Mouse (Mus musculus): Measurements from ENCODE around the gene Pakap. TPM values are rescaled to one million over a fixed set of nuclear protein-coding genes. Genes with fewer than 3 reads are reported as not detected.

The Pakap gene
- total and polyA plus RNA-seq, 3 experiments = not detected

- no peak for ATAC-seq (ENCODE audit: extremely low read depth, insufficient number of reproducible peaks, low FRiP score, poor library complexity, severe bottlenecking)
- TF ChIP-seq POLR2AphosphoS5 (IDR thresholded peaks at IDR 0.05; ENCODE audit: insufficient replicate concordance, low read depth, low read length) = no peak
- TF ChIP-seq GATA1 (IDR thresholded peaks at IDR 0.05; ENCODE audit: borderline replicate concordance, low read length) = no peak
- no peaks in the 10 kb centered on the region for H3K27me3 ChIP-seq (ENCODE audit: insufficient read depth, low read length)
- no peak overlapping the region for H3K4me3 ChIP-seq (ENCODE audit: low read depth, low read length)
- H3K36me3 ChIP-seq (replicated peaks) = no peaks in the 10 kb centered on the region
- no peak for DNase-seq (ENCODE audit: low spot score)
- H3K4me1 ChIP-seq (ENCODE audit: insufficient read depth, low read depth, low read length) = no peaks in the 10 kb centered on the region
- H3K9me3 ChIP-seq (replicated peaks) = peaks cover 68% of the 10 kb centered on the region
Observed at GRCm38 (mm10) chr4:57592751-57593150, 24.8 kb downstream of the Pakap start.

DNA sequence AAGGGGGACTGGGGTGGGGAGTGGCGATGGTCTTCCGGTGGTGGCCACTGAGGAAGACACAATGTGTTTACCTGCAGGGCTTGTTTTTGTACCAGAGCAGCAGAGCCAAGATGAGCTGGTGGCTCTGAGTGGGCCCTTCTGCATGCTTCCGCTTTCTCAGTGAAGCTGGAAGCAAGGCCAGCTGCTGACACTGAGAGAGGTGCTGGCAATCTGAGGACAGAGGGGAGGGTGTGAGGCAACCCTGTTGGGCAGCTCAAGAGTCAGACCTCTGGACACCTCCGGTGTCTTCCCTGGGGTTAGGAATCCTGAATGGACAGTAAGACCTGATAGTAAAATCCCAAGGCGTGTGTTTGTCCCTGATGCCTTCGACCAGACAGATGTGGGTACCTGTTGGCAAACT lies 32.0 kb downstream of the Pakap start:
- Histone ChIP-seq H3K4me3 (ENCODE audit: low read depth, low read length) (no peak overlapping the region), H3K36me3 (replicated peaks) (no peaks in the 10 kb centered on the region), H3K27me3 (ENCODE audit: insufficient read depth, low read length) (no peaks in the 10 kb centered on the region), H3K4me1 (ENCODE audit: insufficient read depth, low read depth, low read length) (no peaks in the 10 kb centered on the region), H3K9me3 (replicated peaks) (peaks cover 78% of the 10 kb centered on the region)
- TF ChIP-seq GATA1 (IDR thresholded peaks at IDR 0.05; ENCODE audit: borderline replicate concordance, low read length) (no peak), POLR2AphosphoS5 (IDR thresholded peaks at IDR 0.05; ENCODE audit: insufficient replicate concordance, low read depth, low read length) (no peak), CTCF (IDR thresholded peaks at IDR 0.05; ENCODE audit: low read depth, low read length) (no peak), TAL1 (conservative IDR thresholded peaks at IDR 0.05; ENCODE audit: low read depth, low read length) (no peak), GATA2 (IDR thresholded peaks at IDR 0.05; ENCODE audit: borderline replicate concordance, low read depth, low read length) (no peak)
- ATAC-seq (ENCODE audit: extremely low read depth, insufficient number of reproducible peaks, low FRiP score, poor library complexity, severe bottlenecking) (no peak), DNase-seq (ENCODE audit: low spot score) (no peak)

- peaks cover 72% of the 10 kb centered on the region for H3K9me3 ChIP-seq (replicated peaks)
- DNase-seq (ENCODE audit: low spot score) = no peak
- H3K4me3 ChIP-seq (ENCODE audit: low read depth, low read length) = no peak overlapping the region
- ATAC-seq (ENCODE audit: extremely low read depth, insufficient number of reproducible peaks, low FRiP score, poor library complexity, severe bottlenecking) = no peak
- no peaks in the 10 kb centered on the region for H3K27me3 ChIP-seq (ENCODE audit: insufficient read depth, low read length)
- TF ChIP-seq TAL1 (conservative IDR thresholded peaks at IDR 0.05; ENCODE audit: low read depth, low read length) (no peak), CTCF (IDR thresholded peaks at IDR 0.05; ENCODE audit: low read depth, low read length) (no peak), POLR2AphosphoS5 (IDR thresholded peaks at IDR 0.05; ENCODE audit: insufficient replicate concordance, low read depth, low read length) (no peak), GATA2 (IDR thresholded peaks at IDR 0.05; ENCODE audit: borderline replicate concordance, low read depth, low read length) (no peak), GATA1 (IDR thresholded peaks at IDR 0.05; ENCODE audit: borderline replicate concordance, low read length) (no peak)
- no peaks in the 10 kb centered on the region for H3K36me3 ChIP-seq (replicated peaks)
- H3K4me1 ChIP-seq (ENCODE audit: insufficient read depth, low read depth, low read length) = no peaks in the 10 kb centered on the region
Observed at GRCm38 (mm10) chr4:57600685-57601457, 32.9 kb downstream of the Pakap start.

- Histone ChIP-seq H3K4me3 (ENCODE audit: low read depth, low read length) (no peak overlapping the region), H3K9me3 (replicated peaks) (peaks cover 72% of the 10 kb centered on the region), H3K4me1 (ENCODE audit: insufficient read depth, low read depth, low read length) (no peaks in the 10 kb centered on the region), H3K36me3 (replicated peaks) (no peaks in the 10 kb centered on the region), H3K27me3 (ENCODE audit: insufficient read depth, low read length) (no peaks in the 10 kb centered on the region)
- no peak for TF ChIP-seq GATA1 (IDR thresholded peaks at IDR 0.05; ENCODE audit: borderline replicate concordance, low read length)
- no peak for TF ChIP-seq GATA2 (IDR thresholded peaks at IDR 0.05; ENCODE audit: borderline replicate concordance, low read depth, low read length)
- TF ChIP-seq CTCF (IDR thresholded peaks at IDR 0.05; ENCODE audit: low read depth, low read length) = no peak
- TF ChIP-seq POLR2AphosphoS5 (IDR thresholded peaks at IDR 0.05; ENCODE audit: insufficient replicate concordance, low read depth, low read length) = no peak
- no peak for TF ChIP-seq TAL1 (conservative IDR thresholded peaks at IDR 0.05; ENCODE audit: low read depth, low read length)
- DNase-seq (ENCODE audit: low spot score) (no peak), ATAC-seq (ENCODE audit: extremely low read depth, insufficient number of reproducible peaks, low FRiP score, poor library complexity, severe bottlenecking) (no peak)
Observed at GRCm38 (mm10) chr4:57601458-57601835, 33.5 kb downstream of the Pakap start.

- no peaks in the 10 kb centered on the region for H3K4me1 ChIP-seq (ENCODE audit: insufficient read depth, low read depth, low read length)
- ATAC-seq (ENCODE audit: extremely low read depth, insufficient number of reproducible peaks, low FRiP score, poor library complexity, severe bottlenecking) (no peak), DNase-seq (ENCODE audit: low spot score) (no peak)
- TF ChIP-seq CTCF (IDR thresholded peaks at IDR 0.05; ENCODE audit: low read depth, low read length) = no peak
- no peak for TF ChIP-seq GATA1 (IDR thresholded peaks at IDR 0.05; ENCODE audit: borderline replicate concordance, low read length)
- TF ChIP-seq POLR2AphosphoS5 (IDR thresholded peaks at IDR 0.05; ENCODE audit: insufficient replicate concordance, low read depth, low read length) = no peak
- no peak for TF ChIP-seq TAL1 (conservative IDR thresholded peaks at IDR 0.05; ENCODE audit: low read depth, low read length)
- TF ChIP-seq GATA2 (IDR thresholded peaks at IDR 0.05; ENCODE audit: borderline replicate concordance, low read depth, low read length) = no peak
- no peaks in the 10 kb centered on the region for H3K36me3 ChIP-seq (replicated peaks)
- no peak overlapping the region for H3K4me3 ChIP-seq (ENCODE audit: low read depth, low read length)
- H3K27me3 ChIP-seq (ENCODE audit: insufficient read depth, low read length) = no peaks in the 10 kb centered on the region
- peaks cover 68% of the 10 kb centered on the region for H3K9me3 ChIP-seq (replicated peaks)
Observed at GRCm38 (mm10) chr4:57601903-57602617, 34.1 kb downstream of the Pakap start.

DNA sequence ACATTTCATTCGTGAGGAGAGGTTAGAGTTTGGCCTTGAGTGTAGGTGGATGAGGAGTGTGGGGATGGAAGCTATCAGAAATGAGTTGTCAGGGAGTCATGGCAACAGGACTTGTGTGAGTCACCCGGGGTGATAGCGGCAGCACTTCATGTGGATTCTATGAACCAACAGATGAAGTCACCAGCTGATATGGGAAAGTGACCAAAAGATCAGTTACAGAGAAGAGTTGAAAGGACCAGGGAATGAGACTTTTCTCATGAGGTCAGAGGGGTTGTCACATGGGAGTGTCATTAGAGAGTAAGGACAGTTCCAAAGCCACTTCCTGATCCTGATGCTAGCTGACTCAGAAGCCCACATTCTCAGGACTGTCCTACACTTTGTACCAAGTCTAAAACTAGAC lies 38.3 kb downstream of the Pakap start:
- DNase-seq (ENCODE audit: low spot score) = no peak
- Histone ChIP-seq H3K4me3 (ENCODE audit: low read depth, low read length) (no peak overlapping the region), H3K36me3 (replicated peaks) (no peaks in the 10 kb centered on the region), H3K9me3 (replicated peaks) (peaks cover 69% of the 10 kb centered on the region), H3K27me3 (ENCODE audit: insufficient read depth, low read length) (no peaks in the 10 kb centered on the region), H3K4me1 (ENCODE audit: insufficient read depth, low read depth, low read length) (no peaks in the 10 kb centered on the region)
- TF ChIP-seq GATA1 (IDR thresholded peaks at IDR 0.05; ENCODE audit: borderline replicate concordance, low read length) (no peak), POLR2AphosphoS5 (IDR thresholded peaks at IDR 0.05; ENCODE audit: insufficient replicate concordance, low read depth, low read length) (no peak), TAL1 (conservative IDR thresholded peaks at IDR 0.05; ENCODE audit: low read depth, low read length) (no peak), GATA2 (IDR thresholded peaks at IDR 0.05; ENCODE audit: borderline replicate concordance, low read depth, low read length) (no peak), CTCF (IDR thresholded peaks at IDR 0.05; ENCODE audit: low read depth, low read length) (no peak)
- ATAC-seq (ENCODE audit: extremely low read depth, insufficient number of reproducible peaks, low FRiP score, poor library complexity, severe bottlenecking) = no peak

All from G1E (cell line).